Mouse (Mus musculus) neural tube, postnatal 0 days (tissue): ENCODE data around the gene Hormad1. TPM values are rescaled to one million over a fixed set of nuclear protein-coding genes. Genes with fewer than 3 reads are reported as not detected.

ENCODE experiments used
- polyA plus RNA-seq: library from polyadenylated mRNA; unstranded; fragments of >200 nt; fragmentation: Nextera tagmentation; extraction: Ambion mirVana; gene quantifications from 2 replicates; pipeline ENCODE4 v1.2.1, GENCODE M21; 2015

Hormad1 gene
- polyA plus RNA-seq = not detected in 2 replicates

GRCm38 (mm10) chr3:95559437-95559836 lies at the start of gene Hormad1:
Gene Hormad1 (plus strand): TSS chr3:95559677.

DNA sequence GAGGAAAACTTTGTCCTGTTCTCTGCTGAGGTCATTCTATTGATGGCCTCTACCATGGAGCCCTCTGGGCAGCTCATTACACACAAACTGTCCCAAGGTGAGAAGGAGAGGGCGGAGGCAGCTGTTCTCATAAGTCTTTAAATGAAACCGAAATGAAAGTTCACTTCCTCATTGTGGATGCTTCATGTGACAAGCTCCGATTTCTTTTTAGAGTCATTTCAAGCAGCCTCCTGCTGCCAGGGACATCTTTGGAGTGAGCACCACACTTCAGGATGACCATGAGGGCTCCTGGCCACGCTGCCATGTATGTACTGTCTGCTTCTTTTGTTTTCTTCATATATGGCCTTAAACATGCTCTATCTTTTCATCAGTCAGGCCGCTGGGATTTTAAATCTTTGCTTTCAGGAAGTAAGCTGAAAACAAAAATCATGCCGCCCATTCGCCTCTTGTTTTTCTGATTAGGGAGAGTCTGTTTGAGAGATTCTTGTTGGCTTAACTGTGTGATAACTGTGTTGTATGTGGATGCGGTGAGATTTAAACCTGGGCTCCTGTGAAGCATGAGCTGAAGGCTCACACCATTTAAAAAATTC lies 32.8 kb upstream of the Hormad1 start, which contains the start of gene Ctss:
Gene Ctss, plus strand, starts transcription at position 165 of the 590 bp plus-strand sequence.

GRCm38 (mm10) chr3:95588604-95589086 lies 29.2 kb downstream of the Hormad1 start, which contains the start of gene Golph3l:
Gene Golph3l (plus strand): TSS chr3:95588934.

DNA sequence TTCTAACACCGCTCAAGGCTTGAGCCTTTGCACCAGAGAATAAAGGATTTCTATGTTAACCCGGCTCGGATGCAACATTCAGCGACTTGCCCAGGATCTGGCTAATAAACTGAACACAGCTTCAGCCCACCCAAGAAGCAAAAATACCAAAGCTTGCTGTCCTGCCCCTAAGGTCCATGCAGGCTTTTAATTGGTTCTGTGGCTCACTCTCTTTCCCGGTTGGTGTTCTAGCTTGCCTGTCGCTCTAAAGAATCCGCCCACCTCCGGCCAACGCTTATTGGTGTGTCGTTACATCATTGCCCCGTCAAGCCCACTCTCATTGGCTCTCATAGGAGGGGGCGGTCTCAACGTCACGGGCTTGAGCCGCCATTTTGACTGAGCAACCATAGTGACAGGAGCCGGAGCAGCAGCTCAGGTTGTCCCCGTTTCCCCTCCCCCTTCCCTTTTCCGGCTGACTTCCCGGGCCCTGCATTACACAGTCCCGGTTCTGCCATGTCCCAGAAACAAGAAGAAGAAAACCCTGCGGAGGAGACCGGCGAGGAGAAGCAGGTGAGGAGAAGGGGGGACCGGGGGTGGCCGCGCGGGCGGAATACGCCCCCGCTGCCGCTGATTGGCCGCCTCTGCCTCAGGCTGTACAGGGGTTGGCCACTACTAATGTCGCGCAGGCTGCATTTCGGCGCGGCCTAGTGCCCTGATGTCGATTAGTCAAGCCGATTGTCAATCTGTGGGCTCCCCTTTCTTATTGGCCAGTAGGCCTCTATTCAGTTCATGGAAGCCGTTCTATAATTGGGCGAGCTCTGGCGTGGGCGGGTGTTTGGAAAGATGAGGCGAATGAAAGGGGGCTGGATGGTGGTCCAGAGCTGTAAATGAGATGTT lies 65.4 kb downstream of the Hormad1 start, which contains the start of gene Ensa:
Gene Ensa, plus strand, starts transcription at position 366 of the 876 bp plus-strand sequence.

Other genes with a start within 250 kb of the Hormad1 start
- gene Cers2, start 244.9 kb upstream of the Hormad1 start, polyA plus RNA-seq = 84.8 and 88.4 TPM in 2 replicates
- gene Setdb1, start 202.5 kb upstream of the Hormad1 start, polyA plus RNA-seq = 22.5 and 24.6 TPM in 2 replicates
- not detected in 2 replicates for gene 4930558C23Rik, start 156.8 kb upstream of the Hormad1 start, polyA plus RNA-seq
- 9.4 and 10.5 TPM in 2 replicates for gene Arnt, start 125.3 kb upstream of the Hormad1 start, polyA plus RNA-seq
- 15.4 and 31.3 TPM in 2 replicates for gene Ctsk, start 60.4 kb upstream of the Hormad1 start, polyA plus RNA-seq
- gene Ctss, start 32.9 kb upstream of the Hormad1 start, polyA plus RNA-seq = 38.5 and 40.3 TPM in 2 replicates
- gene Golph3l, start 29.3 kb downstream of the Hormad1 start, polyA plus RNA-seq = 19.0 and 20.1 TPM in 2 replicates
- gene Ensa, start 65.3 kb downstream of the Hormad1 start, polyA plus RNA-seq = 125 and 136 TPM in 2 replicates
- 37.3 and 47.5 TPM in 2 replicates for gene Mcl1, start 99.1 kb downstream of the Hormad1 start, polyA plus RNA-seq
- gene Adamtsl4, start 128.2 kb downstream of the Hormad1 start, polyA plus RNA-seq = 3.1 TPM in 2 replicates
- gene Ecm1, start 179.9 kb downstream of the Hormad1 start, polyA plus RNA-seq = 13.1 and 19.6 TPM in 2 replicates
- 36.3 and 41.3 TPM in 2 replicates for gene Tars2, start 200.5 kb downstream of the Hormad1 start, polyA plus RNA-seq